Mouse (Mus musculus) liver, embryonic 14.5 days (tissue): Measurements from ENCODE around the gene Pds5b.

Source experiments
- CTCF ChIP-seq: IDR thresholded peaks from 2 replicates; pipeline ENCODE4 v1.5.1; 2016; ENCODE audit warnings: antibody characterized with exemption, low read depth, control low read depth
- EP300 ChIP-seq: IDR thresholded peaks from 2 replicates; pipeline ENCODE4 v1.6.1; 2016; ENCODE audit warnings: antibody characterized with exemption, low read depth

GRCm38 (mm10) chr5:150629692-150630091, 43.8 kb upstream of the Pds5b start:
- no peak for TF ChIP-seq CTCF
- TF ChIP-seq EP300 = no peak
